Mouse (Mus musculus) layer of hippocampus, adult 9-11 months (tissue): Measurements from ENCODE around the gene Ift80.
A peak's percentile ranks its signal among the peaks of the same experiment; 100 is the strongest.
"Not testable (repeated sequence)": the region's sequence is repeated elsewhere in the genome, so short reads cannot be mapped to it uniquely, and the experiment has no call there.

ENCODE experiments used
- DNase-seq: peaks from one replicate; pipeline ENCODE4 v3.0.0; 2022

Ift80 gene

GRCm38 (mm10) chr3:68928619-68929018 is 75.8 kb downstream of the Ift80 start:
- DNase-seq = no peak

GRCm38 (mm10) chr3:68907509-68907908 is 96.9 kb downstream of the Ift80 start:
- no peak for DNase-seq

GRCm38 (mm10) chr3:68904902-68905778 is 99.2 kb downstream of the Ift80 start:
- no peak for DNase-seq

- DNase-seq = not testable (repeated sequence)
Measured at GRCm38 (mm10) chr3:68902636-68903035, 101.7 kb downstream of the Ift80 start.

- no peak for DNase-seq
Measured at GRCm38 (mm10) chr3:68897154-68897553, 107.2 kb downstream of the Ift80 start.

- peak; percentile 37 for DNase-seq
Measured at GRCm38 (mm10) chr3:68895426-68895825, 108.9 kb downstream of the Ift80 start.

GRCm38 (mm10) chr3:68886845-68887244 is 117.5 kb downstream of the Ift80 start:
- no peak for DNase-seq

GRCm38 (mm10) chr3:68874079-68874478 is 130.3 kb downstream of the Ift80 start:
- DNase-seq = no peak

GRCm38 (mm10) chr3:68870568-68870950 is 133.8 kb downstream of the Ift80 start:
- DNase-seq = no peak

- DNase-seq = no peak
Measured at GRCm38 (mm10) chr3:68869691-68870567, 134.4 kb downstream of the Ift80 start.

- DNase-seq = peak; percentile 9
Measured at GRCm38 (mm10) chr3:68869211-68869690, 135.1 kb downstream of the Ift80 start, which contains the start of gene 1110032F04Rik. TSS of gene 1110032F04Rik (plus strand) at chr3:68869586.

GRCm38 (mm10) chr3:68852414-68852813 is 152.0 kb downstream of the Ift80 start:
- no peak for DNase-seq

GRCm38 (mm10) chr3:68848323-68848722 is 156.0 kb downstream of the Ift80 start:
- DNase-seq = no peak

- no peak for DNase-seq
Measured at GRCm38 (mm10) chr3:68844025-68844424, 160.3 kb downstream of the Ift80 start.
